Mouse (Mus musculus) MEL-GATA-1-ER (cell line): Measurements from ENCODE around the gene Dcbld1.

ENCODE experiments used
- DNase-seq: peaks from one replicate; pipeline ENCODE4 v3.0.0-alpha.2; 2012; ENCODE audit warnings: low read depth; ENCODE audit errors: extremely low read depth

Gene Dcbld1

DNA sequence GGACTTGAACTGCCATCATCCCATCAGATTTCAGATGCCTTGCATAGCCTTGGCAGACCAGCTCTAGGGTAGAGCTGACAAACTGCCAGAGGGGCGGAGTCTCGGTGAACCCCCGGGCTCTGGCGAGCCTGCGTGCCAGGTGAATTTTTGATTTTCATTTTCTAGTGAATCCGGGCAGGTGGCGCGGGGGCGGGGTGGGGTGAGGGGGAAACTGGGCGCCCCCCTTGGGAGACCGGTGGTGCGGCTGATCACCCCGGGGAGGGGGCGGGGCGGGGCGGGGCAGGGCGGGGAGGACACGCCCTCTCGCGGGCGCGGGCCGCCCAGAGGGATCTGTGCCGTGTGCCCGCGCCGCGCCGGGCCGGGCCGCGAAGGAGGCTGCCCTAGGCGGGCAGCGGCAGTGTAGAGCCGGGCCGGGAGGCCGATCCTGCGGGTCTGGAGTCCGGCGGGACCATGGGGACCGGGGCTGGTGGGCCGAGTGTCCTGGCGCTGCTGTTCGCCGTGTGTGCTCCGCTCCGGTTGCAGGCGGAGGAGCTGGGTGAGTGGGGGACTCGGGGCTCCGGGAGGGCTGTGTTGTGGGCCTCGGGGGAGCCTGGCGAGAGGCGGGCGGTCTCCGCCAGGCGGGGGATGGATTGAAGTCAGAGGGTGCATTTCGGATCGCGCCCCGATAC lies at the start of gene Dcbld1:
TSS of gene Dcbld1 (plus strand) at position 319 of the 668 bp plus-strand sequence.
- no peak for DNase-seq

DNA sequence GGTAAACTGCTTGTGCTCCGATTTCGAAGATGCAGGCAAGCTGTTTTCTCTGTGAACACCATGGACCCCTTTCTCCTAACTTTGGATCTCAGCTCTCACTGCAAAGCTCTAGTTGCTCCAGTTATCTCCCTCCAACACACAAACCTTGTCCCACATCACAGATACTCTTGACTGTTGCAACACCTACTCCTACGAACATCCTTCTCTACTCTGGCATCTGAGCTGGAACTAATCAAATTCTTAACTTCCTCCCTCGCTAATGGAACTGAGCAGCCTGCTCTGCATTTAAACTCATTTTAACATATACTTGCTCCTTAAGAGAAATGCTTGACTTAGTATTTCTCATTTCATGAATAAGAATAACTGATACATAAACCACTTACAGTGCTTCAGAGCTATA lies 47.5 kb upstream of the Dcbld1 start:
- no peak for DNase-seq

DNA sequence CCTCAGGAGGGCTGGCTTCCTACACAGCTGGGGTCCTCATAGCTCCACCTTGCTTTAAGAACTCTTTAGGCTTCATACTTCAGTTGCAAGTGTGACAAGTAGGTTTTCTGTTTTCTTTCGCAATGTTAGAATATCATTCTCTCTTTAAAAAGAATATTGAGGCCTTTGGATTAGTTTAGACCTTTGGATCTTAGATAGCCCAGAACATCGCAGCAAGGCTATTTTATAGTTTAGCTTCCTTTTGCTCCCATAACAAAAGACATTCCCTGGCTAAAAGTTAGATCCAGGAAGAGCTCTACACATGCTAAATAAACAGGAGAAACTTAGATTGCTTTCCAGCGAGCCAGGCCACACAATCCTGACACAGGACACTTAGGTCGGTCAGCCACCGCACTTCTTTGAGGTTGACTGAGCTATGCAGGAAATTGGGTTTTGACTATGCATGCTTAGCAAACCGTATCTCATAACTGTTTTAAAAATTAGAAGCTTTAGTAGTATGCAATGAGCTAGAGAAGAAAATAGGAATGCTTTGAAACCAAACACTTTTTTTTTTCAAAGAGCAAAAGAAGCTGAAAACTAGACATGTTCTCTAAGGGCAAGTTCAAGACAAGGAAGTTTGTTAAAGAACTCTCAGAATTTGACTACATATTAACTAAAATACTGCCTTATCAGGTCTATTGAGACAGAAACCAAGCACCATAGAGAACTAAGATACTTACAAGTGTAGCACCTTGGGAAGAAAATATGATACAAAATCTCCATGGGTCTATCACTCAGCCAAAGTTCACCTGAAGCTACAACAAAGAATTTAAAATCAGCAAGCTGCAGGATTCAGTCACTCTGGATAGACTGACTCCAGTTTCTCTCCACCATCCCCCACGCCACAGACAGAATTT lies 38.2 kb upstream of the Dcbld1 start, which contains the start of gene Ros1:
TSS of gene Ros1 (minus strand) at position 288 of the 896 bp plus-strand sequence.
- no peak for DNase-seq

DNA sequence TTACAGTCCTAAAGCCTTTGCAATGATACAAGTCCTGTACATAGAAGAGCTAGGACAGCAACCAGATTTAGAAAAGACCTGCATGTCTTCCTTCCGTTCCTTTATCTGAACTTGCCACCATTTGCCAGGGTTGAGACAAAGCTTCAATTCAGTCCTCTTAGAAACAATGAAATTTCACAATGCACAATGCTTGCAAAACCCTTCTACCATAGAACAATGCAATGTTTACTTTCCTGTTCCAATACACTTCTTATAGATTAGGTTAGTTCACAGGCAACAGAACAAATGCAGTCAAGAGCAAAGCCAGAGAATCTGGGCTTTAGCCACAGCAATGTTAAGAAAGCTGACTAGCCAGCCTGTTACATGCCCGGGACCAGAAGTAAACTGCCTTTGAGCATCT lies 29.4 kb upstream of the Dcbld1 start:
- DNase-seq = no peak

DNA sequence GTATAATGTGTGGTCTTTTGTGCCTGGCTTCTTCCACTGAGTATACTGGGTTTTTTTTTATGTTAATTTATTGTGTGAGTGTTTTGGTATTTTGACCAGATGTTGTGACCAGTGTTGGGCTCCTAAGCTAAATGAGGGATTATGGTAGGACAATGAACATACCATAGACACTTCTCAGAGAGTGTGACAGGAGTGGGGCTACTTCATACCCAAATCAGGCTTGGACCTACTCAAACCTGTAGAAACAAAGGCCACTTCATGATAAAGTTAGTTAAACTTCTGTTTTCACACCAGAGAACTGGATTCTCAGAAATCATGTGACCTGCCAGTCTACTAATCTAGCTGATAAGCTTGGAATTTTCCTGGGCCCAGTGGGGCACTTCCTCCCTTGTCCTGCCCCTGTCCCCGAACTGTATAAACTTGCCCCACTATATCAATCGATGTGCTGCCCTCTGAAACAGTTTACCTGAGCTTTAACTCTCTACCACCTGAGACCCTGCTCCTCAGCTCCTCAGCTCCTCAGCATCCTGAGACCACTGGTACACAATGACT lies 18.1 kb upstream of the Dcbld1 start:
- no peak for DNase-seq

DNA sequence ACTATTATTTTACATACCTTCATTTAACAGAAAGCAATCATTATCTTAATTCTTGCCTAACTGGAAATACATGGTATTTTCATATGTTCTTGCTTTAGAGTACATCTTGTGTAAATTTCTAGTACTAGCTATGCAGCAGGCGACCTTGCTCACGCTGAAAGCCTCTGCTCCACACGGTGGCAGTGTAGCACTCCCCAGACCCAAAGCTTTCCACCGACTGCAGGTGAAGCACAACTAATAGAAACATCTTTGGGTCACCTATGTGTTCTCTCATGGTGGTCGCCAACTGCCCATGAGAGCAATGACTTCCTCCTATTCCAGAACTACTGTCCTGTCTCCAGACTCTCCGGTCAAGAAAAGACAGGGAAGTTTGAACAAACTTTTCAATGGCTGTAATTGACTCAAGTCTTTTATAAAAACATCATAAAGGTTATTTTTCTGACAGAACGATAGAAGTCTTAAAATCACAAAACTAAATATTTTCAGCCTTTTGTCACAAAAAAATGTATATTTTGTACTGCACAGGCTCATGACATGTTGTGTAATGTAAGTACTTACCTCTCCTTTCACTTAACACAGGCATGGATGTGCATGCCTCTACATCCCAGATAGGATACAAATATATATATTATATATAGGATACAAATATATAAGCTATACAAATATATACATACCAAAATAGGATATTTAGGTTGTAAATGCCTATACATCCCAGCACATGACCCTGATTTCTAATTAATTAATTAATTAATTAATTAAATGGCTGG lies 16.4 kb upstream of the Dcbld1 start:
- no peak for DNase-seq

DNA sequence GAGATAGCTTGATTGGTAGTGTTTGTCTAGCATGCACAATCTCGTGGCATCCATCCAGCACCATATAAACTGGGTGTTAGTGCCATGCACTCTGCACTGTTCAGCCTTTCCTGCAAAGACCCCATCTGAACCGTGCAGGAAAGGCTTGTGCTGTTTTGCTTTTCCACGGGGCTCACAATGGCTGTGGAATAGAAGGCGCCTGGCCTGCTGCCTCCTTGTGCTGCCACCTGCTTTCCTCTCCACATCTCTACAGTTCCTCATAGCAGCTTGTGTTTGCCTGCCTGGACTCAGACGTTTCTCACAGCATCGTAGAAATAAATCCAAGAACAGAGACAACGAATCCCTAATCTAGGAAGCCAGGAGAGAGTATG lies 15.9 kb upstream of the Dcbld1 start:
- DNase-seq = no peak

DNA sequence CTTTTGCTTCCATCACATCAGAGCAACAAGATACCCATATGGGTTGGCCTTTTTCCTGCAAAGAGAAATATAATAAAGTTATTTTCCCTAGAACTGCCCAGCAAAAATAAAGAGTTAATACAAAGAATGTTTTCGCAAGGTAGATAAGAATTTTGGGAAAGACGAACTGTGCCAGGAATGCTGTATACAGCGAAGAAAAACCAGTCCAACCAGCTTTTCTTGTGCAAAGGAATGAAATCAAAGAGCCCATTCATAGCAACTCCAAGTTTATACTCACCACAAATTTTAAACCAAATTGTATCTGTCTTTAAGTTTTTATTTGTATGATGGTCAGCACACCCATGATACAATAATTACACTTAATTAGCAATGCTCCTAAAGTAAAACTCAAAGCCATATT lies 13.8 kb upstream of the Dcbld1 start:
- DNase-seq = no peak

DNA sequence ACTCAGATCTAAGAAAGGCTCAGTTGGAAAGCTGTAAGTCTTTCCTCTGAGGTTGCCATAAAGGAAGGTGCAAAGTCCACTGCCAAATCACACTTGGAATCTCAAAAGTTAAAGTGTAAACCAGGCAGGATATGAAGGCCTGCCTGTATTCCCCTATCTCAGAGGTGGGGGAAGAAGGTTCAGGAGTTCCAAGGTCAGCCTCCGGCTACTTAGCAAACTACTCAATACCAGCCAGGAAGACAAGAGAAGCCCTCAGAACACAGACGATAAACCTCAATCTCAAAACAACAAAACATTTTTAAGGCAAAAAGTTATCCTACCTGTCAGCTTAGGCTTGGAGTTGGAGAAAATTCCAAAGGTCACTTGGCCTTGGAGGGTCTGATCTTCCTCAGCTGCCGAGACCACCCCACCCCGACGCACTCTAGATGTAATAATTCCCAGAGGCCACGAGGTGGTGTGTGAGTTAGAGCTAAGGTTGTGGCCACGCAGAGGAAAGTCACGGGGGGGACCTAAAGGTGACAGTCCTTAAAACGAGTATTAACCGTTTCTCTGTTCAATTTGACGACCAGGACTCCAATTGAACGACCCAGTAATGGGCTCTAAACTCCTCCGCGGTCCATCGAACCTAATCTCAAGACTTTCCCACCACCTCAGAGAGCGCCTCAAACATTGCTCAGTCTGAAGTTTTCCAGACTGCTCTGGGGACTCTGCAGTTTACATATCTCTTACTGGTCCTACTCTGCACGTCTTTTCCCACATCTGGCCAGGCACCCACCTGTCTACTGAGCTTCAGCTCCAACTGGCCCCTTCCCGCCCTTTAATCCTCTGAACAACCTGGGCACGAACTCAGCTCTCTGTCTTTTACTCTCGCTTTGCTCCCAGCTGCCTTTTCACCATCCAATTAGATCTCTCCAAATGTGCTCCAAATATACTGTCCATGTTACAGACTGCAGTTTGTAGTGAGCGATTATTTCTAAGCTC lies 933 bp upstream of the Dcbld1 start:
- no peak for DNase-seq

DNA sequence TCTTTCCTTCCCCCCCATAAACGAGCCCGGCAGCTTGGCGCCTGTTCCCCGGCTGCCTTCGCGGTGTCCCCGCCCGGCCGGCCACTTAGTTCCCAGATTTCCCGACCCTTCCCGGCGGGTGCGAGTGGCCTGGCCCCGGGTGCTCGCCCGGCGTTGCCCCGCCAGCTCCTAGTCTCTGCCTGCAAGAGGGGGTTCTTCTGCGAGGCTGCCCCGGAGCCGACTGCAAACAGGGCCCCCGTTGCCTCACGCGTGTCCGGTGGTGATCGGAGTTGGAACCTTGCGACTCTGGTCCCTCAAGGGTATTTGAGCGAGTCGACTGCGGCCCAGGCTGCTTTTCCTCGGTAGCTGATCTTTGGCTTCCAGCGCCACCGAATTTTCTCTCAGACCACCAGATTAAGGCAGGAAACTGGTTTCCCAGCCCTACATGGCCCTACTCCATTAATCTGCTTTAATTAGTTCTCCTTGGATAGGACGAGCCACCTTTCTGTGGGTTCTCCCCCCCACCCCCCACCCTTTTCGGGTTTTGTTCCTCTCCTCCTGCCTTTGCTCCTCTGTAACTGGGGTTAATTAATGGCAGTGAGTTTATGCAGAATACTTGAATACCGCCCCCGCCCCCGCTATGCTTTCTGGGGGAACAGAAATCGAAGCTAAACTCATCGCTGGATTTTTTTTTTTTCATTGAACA lies 692 bp downstream of the Dcbld1 start:
- no peak for DNase-seq

DNA sequence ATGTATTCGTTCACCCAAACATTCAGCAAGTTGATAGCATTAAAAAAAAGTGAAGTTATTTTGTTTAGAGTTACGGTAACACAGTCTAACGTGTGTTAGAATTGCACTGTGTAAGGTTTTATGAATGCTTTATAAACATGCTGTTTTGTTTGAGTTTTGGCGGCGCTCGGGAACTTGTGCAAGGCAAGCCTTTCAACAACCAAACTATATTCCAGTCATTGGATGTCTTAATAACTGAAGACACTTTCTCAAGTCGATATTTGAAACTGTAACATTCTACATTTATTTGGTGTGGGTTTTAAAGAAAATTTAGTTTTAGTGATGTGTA lies 1.2 kb downstream of the Dcbld1 start:
- no peak for DNase-seq

DNA sequence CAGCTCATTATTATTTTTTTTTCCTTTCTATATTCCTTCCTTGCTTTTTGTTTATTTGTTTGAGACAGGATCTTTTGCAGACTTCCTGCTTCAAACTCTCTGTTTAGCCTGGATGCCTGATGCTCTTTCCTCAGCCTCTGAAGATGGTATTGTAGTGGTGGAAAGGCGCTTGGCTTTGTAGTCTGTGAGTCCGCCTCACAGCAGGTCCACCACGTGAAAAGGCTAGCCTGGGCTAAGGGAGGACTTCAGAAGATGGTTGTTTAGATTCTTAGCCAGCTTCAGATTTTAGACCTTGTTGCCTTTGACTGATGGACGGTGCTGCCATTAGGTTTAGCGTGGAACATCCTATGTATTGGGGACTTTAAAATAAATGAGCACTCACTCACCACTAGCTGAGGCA lies 2.0 kb downstream of the Dcbld1 start:
- no peak for DNase-seq

DNA sequence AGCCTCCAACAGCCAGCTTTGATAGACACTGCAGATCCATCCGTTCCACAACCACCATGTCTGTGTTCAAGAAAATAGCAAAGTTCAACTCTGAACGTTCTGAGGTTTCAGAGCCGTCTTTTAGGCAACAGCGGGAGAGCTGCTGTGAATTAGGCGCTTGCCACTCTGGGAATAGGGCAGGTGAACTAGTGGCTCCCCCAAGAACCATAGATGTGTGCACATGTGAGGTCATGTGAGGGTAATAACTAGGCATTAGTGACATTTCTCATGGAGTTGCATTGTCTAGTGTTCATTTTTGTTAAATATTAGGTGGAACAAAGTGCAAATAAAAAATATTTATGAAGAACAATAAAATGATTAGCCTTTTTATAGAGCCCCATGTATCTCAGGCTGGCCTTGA lies 8.6 kb downstream of the Dcbld1 start:
- no peak for DNase-seq

DNA sequence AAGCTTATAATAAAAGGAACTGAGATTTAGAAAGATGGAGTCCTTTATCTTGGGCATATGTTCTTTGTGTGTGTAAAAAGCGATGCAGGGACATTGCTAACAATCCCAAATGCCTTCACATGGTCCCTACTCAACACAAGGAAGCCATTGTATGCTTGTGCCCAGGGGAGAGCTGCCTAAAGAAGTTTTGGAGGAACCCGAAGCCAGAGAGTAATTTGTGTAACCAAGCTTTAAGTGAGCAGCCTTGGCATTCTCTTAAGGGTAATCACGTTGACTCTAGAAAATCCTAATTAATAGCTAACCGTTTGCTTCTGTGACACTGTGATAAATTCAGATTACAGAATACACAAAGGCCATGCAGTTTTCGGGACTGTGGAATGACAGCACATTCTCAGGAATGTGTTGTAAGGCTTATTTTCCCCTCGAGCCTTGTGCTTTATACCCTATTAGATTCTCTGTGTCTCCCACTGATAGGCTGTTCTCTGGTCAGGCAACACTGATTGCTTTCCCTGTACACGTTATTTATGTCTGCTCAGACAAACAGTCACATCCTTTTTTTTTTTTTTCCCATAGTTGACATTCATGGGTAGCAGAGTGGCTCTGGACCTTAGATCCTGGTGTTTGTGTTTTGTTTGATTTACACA lies 9.4 kb downstream of the Dcbld1 start:
- DNase-seq = no peak

DNA sequence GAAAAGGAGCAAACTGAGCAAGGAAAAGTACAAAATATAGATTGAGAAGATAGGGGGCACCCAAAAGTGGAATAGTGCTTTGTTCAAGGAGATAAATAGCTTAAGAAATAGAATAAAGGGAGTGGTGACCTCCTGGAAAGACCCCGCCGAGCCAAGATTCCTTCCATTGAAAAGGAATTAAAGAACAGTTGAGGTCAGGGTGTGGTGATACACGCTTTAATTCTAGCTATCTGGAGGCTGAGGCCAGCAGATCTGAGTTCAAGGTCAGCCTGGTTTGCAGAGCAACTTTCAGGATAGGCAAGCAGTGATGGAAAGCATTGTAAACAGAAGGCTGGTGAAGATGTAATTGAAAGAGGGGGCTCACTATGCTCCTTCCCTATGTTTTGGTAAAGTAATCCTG lies 12.8 kb downstream of the Dcbld1 start:
- DNase-seq = no peak

DNA sequence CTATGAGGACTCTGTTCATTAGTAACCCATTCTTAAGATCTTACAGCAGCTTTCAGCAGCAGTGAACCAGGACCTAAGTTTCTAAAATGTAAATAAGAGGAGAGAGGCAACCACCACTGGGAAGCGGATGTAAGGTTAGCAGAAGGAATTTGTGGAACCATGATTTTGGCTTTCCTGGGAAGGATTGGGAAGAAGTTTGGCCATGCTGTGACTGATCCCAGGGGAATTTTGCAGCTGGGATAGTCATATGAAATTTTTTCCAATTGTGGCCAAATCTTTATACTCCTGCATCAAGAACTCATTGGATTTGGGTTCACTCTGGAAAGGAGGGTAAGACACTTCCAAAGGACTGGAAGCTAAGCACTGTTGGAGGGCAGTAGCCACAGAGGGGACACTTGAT lies 18.8 kb downstream of the Dcbld1 start:
- DNase-seq = no peak

DNA sequence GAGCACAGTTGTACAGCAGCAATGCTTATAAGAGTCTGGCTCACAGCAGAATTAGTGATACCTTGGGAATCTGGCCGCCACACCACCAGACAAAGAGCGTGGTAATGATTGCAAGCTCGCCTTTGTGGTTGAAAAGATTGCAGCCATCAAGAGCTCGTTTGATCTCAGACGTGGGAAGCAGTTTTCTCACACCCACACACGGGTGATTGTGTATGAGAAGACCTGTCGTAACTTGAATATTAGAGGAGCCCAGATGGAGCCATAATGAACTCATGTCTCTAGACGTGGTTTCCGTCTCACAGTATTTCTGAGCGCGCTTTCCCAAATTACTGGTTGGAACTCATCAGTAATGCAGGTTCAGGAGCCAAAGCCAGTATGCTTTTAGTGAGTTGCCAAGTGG lies 20.0 kb downstream of the Dcbld1 start:
- no peak for DNase-seq

DNA sequence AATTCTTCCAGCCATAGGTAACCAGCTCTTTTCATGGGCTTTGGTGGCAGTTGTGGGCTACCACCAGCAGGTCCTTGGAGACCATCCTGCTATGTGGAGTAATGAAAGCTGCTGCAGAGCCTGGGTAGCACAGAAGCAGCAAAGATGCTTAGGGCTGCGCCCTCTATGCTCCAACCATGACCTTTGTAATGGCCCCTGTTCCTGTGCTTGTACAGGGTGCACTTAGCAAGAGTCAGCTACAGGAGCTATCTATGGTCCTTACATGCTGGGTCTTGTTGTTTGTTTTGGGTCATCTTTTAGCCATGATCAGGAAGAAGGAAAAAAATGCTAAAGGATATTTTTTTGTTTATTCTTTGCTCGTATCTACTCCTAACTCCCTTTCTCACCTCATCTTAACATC lies 24.3 kb downstream of the Dcbld1 start:
- no peak for DNase-seq

DNA sequence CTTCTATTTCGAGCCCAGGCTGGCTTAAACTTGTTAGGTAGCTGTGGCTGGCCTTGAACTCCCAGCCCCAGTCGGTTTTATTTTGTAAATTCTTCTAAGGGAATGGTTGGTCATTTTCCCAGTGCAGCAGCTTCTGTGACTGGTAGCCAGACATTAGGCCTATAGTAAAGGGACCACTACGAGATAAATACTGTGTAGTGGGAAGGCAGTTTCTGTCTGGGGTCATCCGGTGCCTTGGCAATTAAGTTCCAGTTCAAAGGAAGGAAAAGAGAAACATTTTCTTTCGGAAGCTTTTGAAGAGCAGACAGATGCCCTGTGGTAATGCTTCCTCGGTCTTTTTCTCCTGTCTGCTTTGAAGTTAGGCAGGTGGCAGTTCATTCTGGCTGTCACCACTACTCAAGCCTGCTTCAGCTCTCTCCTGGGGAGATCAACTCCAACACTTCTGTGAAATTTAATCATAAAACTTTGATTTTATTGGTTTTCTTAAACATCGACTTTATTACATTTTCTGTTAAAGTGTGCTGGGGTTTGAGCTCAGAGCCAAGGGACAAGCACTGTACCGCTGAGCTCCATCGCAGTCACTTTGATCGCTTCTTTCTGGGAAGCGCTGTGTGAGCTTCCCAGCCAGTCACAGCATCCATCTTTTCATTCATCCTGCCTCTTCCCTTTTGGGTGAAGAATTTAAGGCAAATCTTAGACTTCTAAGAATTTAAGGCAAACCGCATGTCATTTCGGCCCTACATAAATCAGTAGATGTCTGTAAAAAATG lies 24.9 kb downstream of the Dcbld1 start:
- DNase-seq = no peak
